Mouse (Mus musculus) limb, embryonic 13.5 days (tissue): Measurements from ENCODE around the gene Clec16a. TPM values are rescaled to one million over a fixed set of nuclear protein-coding genes. Genes with fewer than 3 reads are reported as not detected.

Experiments
- ATAC-seq: fragments of 200-750 bp; cut with Nextera tagmentation; 2 replicates; pipeline ENCODE4 v1.8.0; 2017; ENCODE audit warnings: low read depth, moderate number of reproducible peaks, moderate TSS enrichment; ENCODE audit not compliant: low FRiP score
- H3K27ac ChIP-seq: fragments of 300-500 bp; sonication (generic); 2 replicates; pipeline ENCODE4 v1.5.1; 2015; ENCODE audit warnings: inconsistent platforms, mild to moderate bottlenecking, moderate library complexity
- H3K27me3 ChIP-seq: fragments of 300-500 bp; sonication (generic); 2 replicates; pipeline ENCODE4 v1.6.1; 2015; ENCODE audit warnings: mild to moderate bottlenecking, inconsistent platforms
- H3K36me3 ChIP-seq: fragments of 300-500 bp; sonication (generic); 2 replicates; pipeline ENCODE4 v1.6.1; 2015; ENCODE audit warnings: inconsistent platforms, mild to moderate bottlenecking, moderate library complexity
- H3K4me1 ChIP-seq: fragments of 300-500 bp; sonication (generic); 2 replicates; pipeline ENCODE4 v1.6.1; 2015; ENCODE audit warnings: inconsistent platforms
- H3K4me2 ChIP-seq: fragments of 300-500 bp; sonication (generic); replicated peaks from 2 replicates; pipeline ENCODE4 v1.6.1; 2015; ENCODE audit warnings: inconsistent platforms, mild to moderate bottlenecking, moderate library complexity
- H3K4me3 ChIP-seq: fragments of 300-500 bp; sonication (generic); 2 replicates; pipeline ENCODE4 v1.5.1; 2015; ENCODE audit warnings: moderate library complexity, mild to moderate bottlenecking, inconsistent platforms
- H3K9ac ChIP-seq: fragments of 300-500 bp; sonication (generic); 2 replicates; pipeline ENCODE4 v1.6.1; 2015; ENCODE audit warnings: mild to moderate bottlenecking, inconsistent platforms
- H3K9me3 ChIP-seq: fragments of 300-500 bp; sonication (generic); 2 replicates; pipeline ENCODE4 v1.6.1; 2016; ENCODE audit warnings: inconsistent platforms
- WGBS: fragments of 180-500 bp; shearing (Covaris S2); methylation state at CpG from one replicate; pipeline ENCODE4 v1.1.7; 2015; 5-methylcytosine and 5-hydroxymethylcytosine counted together
- polyA plus RNA-seq: library from polyadenylated mRNA; unstranded; fragments of >200 nt; fragmentation: Nextera tagmentation; extraction: Ambion mirVana; gene quantifications from 2 replicates; pipeline ENCODE4 v1.2.1, GENCODE M21; 2015

The Clec16a gene
- polyA plus RNA-seq, 1 experiment from 2014 or later, result 42.1 TPM

- H3K9me3 ChIP-seq, result no peaks in the 10 kb centered on the region
- no peak overlapping the region for H3K4me2 ChIP-seq
- H3K27ac ChIP-seq, result no peak overlapping the region
- H3K27me3 ChIP-seq, result no peaks in the 10 kb centered on the region
- no peaks in the 10 kb centered on the region for H3K36me3 ChIP-seq
- H3K4me3 ChIP-seq, result no peak overlapping the region
- H3K4me1 ChIP-seq, result 0 out of 2 replicates have a peak, but pooled peaks cover 4% of the 10 kb centered on the region
- 69% methylated on average over 6 of the region's 6 CpGs for WGBS
- ATAC-seq, result no peak
- no peak overlapping the region for H3K9ac ChIP-seq
These were observed 174.8 kb downstream of the Clec16a start for GRCm38 (mm10) chr16:10719971-10720370.

DNA sequence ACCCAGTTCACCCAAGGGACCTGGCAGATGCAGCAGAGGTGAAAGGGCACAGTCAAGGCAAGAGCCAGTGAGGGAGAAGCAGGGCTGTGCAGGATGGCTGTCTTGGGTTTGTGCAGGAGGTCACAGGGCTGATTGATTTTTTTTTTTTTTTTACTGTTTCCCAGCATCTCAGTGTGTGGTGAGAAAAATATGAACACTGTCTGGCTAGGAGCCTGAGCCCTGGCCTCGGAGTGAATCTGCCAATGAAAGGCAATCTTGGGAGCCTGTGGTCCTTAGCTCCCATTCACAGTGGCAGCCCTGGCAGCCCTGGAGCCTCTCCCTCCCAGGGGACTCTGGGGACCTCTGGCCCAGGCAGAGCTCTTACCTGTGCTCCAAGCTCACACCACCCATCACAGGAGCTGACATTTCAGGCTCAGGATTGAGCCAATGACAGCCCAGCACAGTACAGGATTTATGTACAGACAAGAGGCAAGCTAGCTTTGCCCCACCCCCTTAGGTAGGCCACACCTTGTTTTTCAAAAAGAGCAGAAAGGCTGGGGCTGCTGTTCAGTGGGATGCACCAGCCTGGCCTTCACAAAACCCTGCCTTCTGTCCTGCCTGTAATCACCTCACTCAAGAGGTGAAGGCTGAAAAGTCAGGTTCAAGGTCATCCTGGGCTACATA, 177.9 kb downstream of the Clec16a start:
- H3K4me3 ChIP-seq, result no peak overlapping the region
- H3K27ac ChIP-seq, result no peak overlapping the region
- H3K27me3 ChIP-seq, result 0 out of 2 replicates have a peak, but pooled peaks cover 2% of the 10 kb centered on the region
- H3K9ac ChIP-seq, result no peak overlapping the region
- H3K4me2 ChIP-seq, result no peak overlapping the region
- 50% methylated on average over 1 of the region's 1 CpGs for WGBS
- H3K9me3 ChIP-seq, result no peaks in the 10 kb centered on the region
- peaks cover 4% of the 10 kb centered on the region; the same call in 1 of the 2 replicates for H3K4me1 ChIP-seq
- no peaks in the 10 kb centered on the region for H3K36me3 ChIP-seq
- no peak for ATAC-seq

DNA sequence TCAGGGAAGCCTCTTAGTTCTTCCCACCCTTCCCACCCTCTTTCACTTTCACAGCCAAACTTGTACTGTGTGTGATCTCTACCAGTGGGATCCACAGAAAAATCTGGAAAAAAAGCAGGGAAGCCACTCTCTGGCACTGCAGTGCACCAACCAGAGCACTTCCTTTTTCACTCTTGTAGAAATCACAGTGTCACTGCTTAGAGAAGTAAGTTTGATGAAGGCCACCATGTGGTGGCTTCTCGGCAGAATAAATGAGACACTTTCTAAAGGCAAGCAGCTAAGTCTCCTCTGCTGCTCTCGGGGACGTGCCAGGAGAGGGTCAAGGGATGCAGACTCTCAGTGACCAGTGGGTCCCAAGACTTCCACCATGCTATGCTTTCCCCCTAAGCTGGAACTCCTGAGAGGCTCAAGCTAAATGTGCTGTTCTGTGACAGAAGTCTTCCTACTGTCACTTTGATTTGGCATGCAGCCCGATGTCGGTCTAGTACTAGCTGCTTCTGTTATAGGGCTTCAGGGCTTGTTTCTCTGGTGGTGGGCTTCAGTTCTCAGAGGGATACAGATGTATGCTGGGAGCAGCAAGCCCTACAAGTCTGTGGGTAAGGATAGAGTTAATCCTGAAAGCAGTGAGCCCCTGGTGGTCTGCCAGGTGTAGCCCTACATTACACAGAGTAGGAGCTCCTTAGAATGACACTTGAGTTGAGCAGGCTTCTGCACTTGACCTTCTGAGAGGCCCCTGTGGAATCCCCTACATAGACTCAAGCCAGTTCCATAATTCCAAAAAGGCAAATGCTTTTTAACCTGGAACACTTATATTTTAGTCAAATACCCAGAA, 178.9 kb downstream of the Clec16a start:
- Histone ChIP-seq H3K9ac (no peak overlapping the region), H3K4me3 (no peak overlapping the region), H3K4me2 (no peak overlapping the region), H3K9me3 (no peaks in the 10 kb centered on the region), H3K36me3 (no peaks in the 10 kb centered on the region), H3K27me3 (0 out of 2 replicates have a peak, but pooled peaks cover 2% of the 10 kb centered on the region), H3K4me1 (peaks cover 10% of the 10 kb centered on the region; the same call in 1 of the 2 replicates), H3K27ac (no peak overlapping the region)
- no peak for ATAC-seq
- 79% methylated on average over 5 of the region's 5 CpGs for WGBS

DNA sequence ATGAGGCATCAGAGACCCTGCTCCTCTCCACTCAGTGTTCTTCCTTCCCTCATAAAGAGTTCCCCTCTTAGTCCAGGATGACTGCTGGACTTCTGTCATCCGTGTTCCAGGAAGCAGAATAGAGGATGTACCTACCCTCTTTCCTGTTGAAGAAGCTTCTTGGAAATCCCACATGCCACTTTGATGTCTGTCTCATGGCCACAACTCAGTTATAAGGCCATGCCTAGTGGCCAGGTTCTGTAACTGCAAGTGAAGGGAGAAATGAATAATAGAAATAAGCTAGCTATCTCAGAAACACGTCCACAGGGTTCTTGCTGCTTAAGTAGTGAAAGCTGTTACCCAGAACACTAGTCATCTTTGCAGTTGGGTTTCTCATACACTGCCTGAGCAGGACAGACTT, 180.0 kb downstream of the Clec16a start:
- Histone ChIP-seq H3K9me3 (no peaks in the 10 kb centered on the region), H3K4me1 (peaks cover 10% of the 10 kb centered on the region; the same call in 1 of the 2 replicates), H3K36me3 (no peaks in the 10 kb centered on the region), H3K27me3 (0 out of 2 replicates have a peak, but pooled peaks cover 2% of the 10 kb centered on the region), H3K9ac (no peak overlapping the region), H3K4me3 (no peak overlapping the region), H3K27ac (no peak overlapping the region), H3K4me2 (no peak overlapping the region)
- 64% methylated on average over 2 of the region's 2 CpGs for WGBS
- ATAC-seq, result no peak

- WGBS, result 82% methylated on average over 4 of the region's 4 CpGs
- ATAC-seq, result no peak
- no peak overlapping the region for H3K4me3 ChIP-seq
- no peak overlapping the region for H3K27ac ChIP-seq
- no peak overlapping the region for H3K9ac ChIP-seq
- no peaks in the 10 kb centered on the region for H3K9me3 ChIP-seq
- peaks cover 10% of the 10 kb centered on the region; the same call in 1 of the 2 replicates for H3K4me1 ChIP-seq
- H3K36me3 ChIP-seq, result 0 out of 2 replicates have a peak, but pooled peaks cover 2% of the 10 kb centered on the region
- 0 out of 2 replicates have a peak, but pooled peaks cover 2% of the 10 kb centered on the region for H3K27me3 ChIP-seq
- no peak overlapping the region for H3K4me2 ChIP-seq
These were observed 182.5 kb downstream of the Clec16a start for GRCm38 (mm10) chr16:10727630-10728029.

- H3K4me2 ChIP-seq, result no peak overlapping the region
- H3K27me3 ChIP-seq, result 0 out of 2 replicates have a peak, but pooled peaks cover 2% of the 10 kb centered on the region
- no peak for ATAC-seq
- peaks cover 6% of the 10 kb centered on the region; the same call in 1 of the 2 replicates for H3K4me1 ChIP-seq
- H3K4me3 ChIP-seq, result no peak overlapping the region
- no peak overlapping the region for H3K9ac ChIP-seq
- no peak overlapping the region for H3K27ac ChIP-seq
- 17% methylated on average over 3 of the region's 3 CpGs for WGBS
- 0 out of 2 replicates have a peak, but pooled peaks cover 2% of the 10 kb centered on the region for H3K36me3 ChIP-seq
- no peaks in the 10 kb centered on the region for H3K9me3 ChIP-seq
These were observed 183.7 kb downstream of the Clec16a start for GRCm38 (mm10) chr16:10728886-10729285.

DNA sequence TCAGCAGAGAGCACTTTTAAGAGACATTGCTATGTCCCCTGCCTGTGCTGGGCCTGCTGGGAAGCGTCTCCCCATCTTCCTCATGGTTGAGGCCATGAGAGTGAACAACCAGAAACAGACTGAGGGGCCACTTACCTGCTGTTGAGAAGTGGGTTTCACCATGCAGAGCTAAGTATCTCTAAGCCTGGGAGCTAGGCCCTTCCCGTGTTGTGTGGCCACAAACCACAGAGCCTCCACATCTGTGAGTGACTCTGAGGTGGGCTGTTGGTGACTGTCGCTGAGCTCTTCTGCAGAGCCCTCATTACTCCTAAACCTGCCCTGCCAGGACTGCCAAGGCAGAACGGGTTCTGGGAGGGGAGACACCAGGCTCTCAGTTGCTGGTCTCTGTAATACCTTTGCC, 185.8 kb downstream of the Clec16a start:
- no peaks in the 10 kb centered on the region for H3K27me3 ChIP-seq
- no peak overlapping the region for H3K27ac ChIP-seq
- H3K9ac ChIP-seq, result no peak overlapping the region
- peaks cover 6% of the 10 kb centered on the region; the same call in 1 of the 2 replicates for H3K4me1 ChIP-seq
- H3K9me3 ChIP-seq, result no peaks in the 10 kb centered on the region
- ATAC-seq, result no peak
- 79% methylated on average over 4 of the region's 4 CpGs for WGBS
- no peak overlapping the region for H3K4me2 ChIP-seq
- H3K4me3 ChIP-seq, result no peak overlapping the region
- H3K36me3 ChIP-seq, result 0 out of 2 replicates have a peak, but pooled peaks cover 2% of the 10 kb centered on the region

DNA sequence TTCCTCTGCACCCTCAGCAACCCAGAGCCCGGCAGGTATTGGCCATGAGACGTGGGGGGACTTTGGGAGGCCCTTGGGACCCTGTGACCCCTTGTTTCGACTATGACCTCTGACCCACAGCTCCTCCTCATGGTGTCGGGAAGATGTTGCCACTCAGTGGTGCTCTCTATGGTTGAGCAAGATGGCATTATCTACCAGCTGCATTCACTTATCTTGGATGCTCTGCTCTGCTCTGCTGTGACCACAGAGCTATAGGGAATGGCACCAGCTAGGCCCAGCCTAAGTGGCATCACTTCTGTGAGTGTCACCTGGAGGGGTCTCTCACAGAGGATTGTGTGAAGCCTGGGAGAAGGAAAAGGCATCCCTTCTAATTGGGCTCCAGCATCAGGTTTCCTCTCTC, 186.6 kb downstream of the Clec16a start:
- Histone ChIP-seq H3K36me3 (0 out of 2 replicates have a peak, but pooled peaks cover 2% of the 10 kb centered on the region), H3K9ac (no peak overlapping the region), H3K4me3 (no peak overlapping the region), H3K4me2 (no peak overlapping the region), H3K27me3 (no peaks in the 10 kb centered on the region), H3K4me1 (peaks cover 6% of the 10 kb centered on the region; the same call in 1 of the 2 replicates), H3K9me3 (no peaks in the 10 kb centered on the region), H3K27ac (no peak overlapping the region)
- ATAC-seq, result no peak
- WGBS, result 77% methylated on average over 4 of the region's 4 CpGs

GRCm38 (mm10) chr16:10732421-10732820, 187.3 kb downstream of the Clec16a start:
- Histone ChIP-seq H3K9ac (no peak overlapping the region), H3K4me2 (no peak overlapping the region), H3K4me3 (no peak overlapping the region), H3K36me3 (0 out of 2 replicates have a peak, but pooled peaks cover 2% of the 10 kb centered on the region), H3K27ac (no peak overlapping the region), H3K4me1 (peaks cover 9% of the 10 kb centered on the region), H3K9me3 (no peaks in the 10 kb centered on the region), H3K27me3 (no peaks in the 10 kb centered on the region)
- ATAC-seq, result peak; percentile 16; the same call in 1 of the 2 replicates
- WGBS, result 79% methylated on average over 5 of the region's 5 CpGs

- no peak overlapping the region for H3K27ac ChIP-seq
- ATAC-seq, result no peak
- H3K4me2 ChIP-seq, result no peak overlapping the region
- H3K4me3 ChIP-seq, result no peak overlapping the region
- H3K9me3 ChIP-seq, result no peaks in the 10 kb centered on the region
- H3K27me3 ChIP-seq, result no peaks in the 10 kb centered on the region
- 0 out of 2 replicates have a peak, but pooled peaks cover 2% of the 10 kb centered on the region for H3K36me3 ChIP-seq
- H3K9ac ChIP-seq, result no peak overlapping the region
- H3K4me1 ChIP-seq, result peaks cover 18% of the 10 kb centered on the region
- 75% methylated on average over 2 of the region's 2 CpGs for WGBS
These were observed 190.6 kb downstream of the Clec16a start for GRCm38 (mm10) chr16:10735781-10736180.

DNA sequence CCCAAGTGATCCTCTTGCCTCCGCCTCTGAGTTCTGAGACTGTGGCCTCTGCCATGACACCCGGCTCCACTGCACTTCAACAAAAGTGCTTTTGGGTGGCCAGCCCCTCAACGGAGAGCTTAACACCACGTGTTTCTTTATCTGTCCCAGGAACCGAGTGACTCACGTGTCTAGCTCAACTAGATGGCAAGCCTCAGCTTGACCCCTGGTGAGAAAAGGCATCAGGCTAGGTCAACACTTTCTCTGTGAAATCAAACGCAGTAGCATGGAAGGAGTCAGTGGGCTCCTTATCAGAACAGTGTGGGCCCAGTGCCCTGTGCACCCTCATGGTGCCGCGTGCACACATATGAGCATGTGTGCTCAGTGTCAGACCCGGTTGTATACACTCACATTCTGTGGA, 191.2 kb downstream of the Clec16a start:
- no peak for ATAC-seq
- Histone ChIP-seq H3K27ac (no peak overlapping the region), H3K9ac (no peak overlapping the region), H3K4me3 (no peak overlapping the region), H3K27me3 (no peaks in the 10 kb centered on the region), H3K4me2 (no peak overlapping the region), H3K4me1 (peaks cover 18% of the 10 kb centered on the region), H3K36me3 (0 out of 2 replicates have a peak, but pooled peaks cover 2% of the 10 kb centered on the region), H3K9me3 (no peaks in the 10 kb centered on the region)
- WGBS, result 79% methylated on average over 10 of the region's 10 CpGs

DNA sequence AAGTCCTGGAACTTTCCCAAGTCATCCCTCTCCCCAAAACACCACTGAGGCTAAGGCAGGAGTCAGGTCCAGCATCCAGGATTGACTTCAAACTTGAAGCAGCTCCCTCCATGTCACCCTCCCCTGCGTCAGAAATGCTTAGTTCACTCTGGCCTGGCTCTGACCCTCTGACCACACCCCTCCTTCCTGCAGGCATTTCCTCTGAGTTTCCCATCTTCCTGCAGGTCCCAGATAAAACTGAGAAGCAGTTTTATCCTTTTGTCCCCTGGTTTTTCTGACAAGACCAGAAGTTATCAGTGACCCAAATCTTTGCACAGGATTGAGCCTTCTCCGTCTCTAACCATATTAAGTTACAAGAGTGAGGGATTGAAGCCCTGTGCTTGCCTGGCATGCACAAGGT, 192.4 kb downstream of the Clec16a start:
- H3K9ac ChIP-seq, result no peak overlapping the region
- H3K27ac ChIP-seq, result no peak overlapping the region
- no peaks in the 10 kb centered on the region for H3K9me3 ChIP-seq
- H3K4me3 ChIP-seq, result no peak overlapping the region
- ATAC-seq, result no peak
- no peaks in the 10 kb centered on the region for H3K36me3 ChIP-seq
- H3K4me2 ChIP-seq, result no peak overlapping the region
- H3K27me3 ChIP-seq, result no peaks in the 10 kb centered on the region
- WGBS, result 46% methylated on average over 2 of the region's 2 CpGs
- peaks cover 18% of the 10 kb centered on the region for H3K4me1 ChIP-seq
